Mouse (Mus musculus) lung, postnatal 0 days (tissue): ENCODE data around the gene Onecut3.

Experiments used
- CTCF ChIP-seq: IDR thresholded peaks from 2 replicates; pipeline ENCODE4 v1.5.1; 2016; ENCODE audit warnings: antibody characterized with exemption, mild to moderate bottlenecking
- EP300 ChIP-seq: IDR thresholded peaks from 2 replicates; pipeline ENCODE4 v1.6.1; 2016; ENCODE audit warnings: antibody characterized with exemption, mild to moderate bottlenecking, control low read depth

- TF ChIP-seq CTCF (no peak), EP300 (no peak)
Measured at GRCm38 (mm10) chr10:80543873-80544272, 49.2 kb downstream of the Onecut3 start.
